Mouse (Mus musculus): ENCODE data around the gene H2afz.
"Not testable (repeated sequence)": the region's sequence is repeated elsewhere in the genome, so short reads cannot be mapped to it uniquely, and the experiment has no call there.

H2afz gene

DNA sequence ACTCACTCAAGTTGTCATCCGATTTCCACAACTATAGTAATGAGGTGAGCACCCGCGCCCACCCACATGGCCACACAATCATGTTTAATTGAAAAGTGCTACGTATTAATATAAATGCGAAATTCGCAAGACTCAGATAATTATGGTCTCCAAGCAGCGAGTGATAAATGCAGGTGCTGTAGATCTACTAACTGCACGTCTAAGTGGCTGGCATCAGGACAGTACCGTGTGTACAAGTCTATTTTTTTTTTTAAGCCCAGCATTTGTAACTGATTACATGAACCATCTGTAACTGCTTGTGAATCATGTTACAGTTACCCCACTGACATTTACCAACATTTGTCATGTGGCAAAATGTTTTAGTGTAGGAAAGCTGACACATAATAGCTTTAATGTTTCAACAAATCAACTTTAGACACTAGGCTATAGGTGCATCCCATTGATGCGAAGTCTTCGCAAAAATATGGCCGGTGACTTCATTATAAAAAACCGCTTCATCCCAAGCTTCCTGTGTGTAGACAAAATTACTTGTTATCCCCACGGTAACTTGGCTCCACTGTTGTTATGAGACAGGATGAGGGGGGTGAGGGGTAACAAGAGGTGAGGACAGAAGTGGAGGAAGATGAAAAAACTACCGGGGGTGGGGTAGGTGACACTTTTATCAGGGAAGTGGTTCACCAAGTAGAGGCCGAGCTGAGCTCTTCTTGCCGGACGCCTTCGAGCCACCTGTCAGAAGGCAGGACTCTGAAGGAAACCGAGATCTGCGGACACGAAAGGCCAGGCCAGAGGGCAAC lies 760 bp upstream of the H2afz start:
- in situ Hi-C loops (cut with MboI) = loop anchor here (10.0 kb wide), 1 partner anchor 281 kb away; the partner anchor contains the start of genes Mttp and Trmt10a

GRCm38 (mm10) chr3:137864988-137865982 lies 998 bp downstream of the H2afz start:
- in situ Hi-C loops (cut with MboI) = loop anchor here (10.0 kb wide), 1 partner anchor 280 kb away; the partner anchor contains the start of genes Mttp and Trmt10a

DNA sequence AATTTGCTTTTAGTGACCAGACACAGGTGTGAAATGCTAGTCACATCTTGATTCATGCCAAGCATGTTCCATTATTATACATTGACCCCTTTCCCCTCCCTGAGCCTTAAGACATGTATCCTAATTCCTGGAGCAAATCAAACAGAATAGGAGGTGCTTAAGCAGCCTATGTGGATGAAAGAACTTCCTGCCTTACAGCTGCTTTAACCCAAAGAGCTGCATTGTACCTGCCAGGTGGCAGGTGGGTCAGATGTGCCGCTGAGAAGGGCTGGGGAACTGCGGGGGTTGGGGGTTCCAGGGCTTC lies 2.8 kb downstream of the H2afz start:
- in situ Hi-C loops (cut with MboI) = loop anchor here (10.0 kb wide), 1 partner anchor 278 kb away; the partner anchor contains the start of genes Mttp and Trmt10a

GRCm38 (mm10) chr3:137867437-137868093 lies 3.3 kb downstream of the H2afz start, which contains the start of gene Dnajb14:
Gene Dnajb14 (plus strand): TSS chr3:137867675.
- in situ Hi-C loops (cut with MboI) = loop anchor here (10.0 kb wide), 1 partner anchor 277 kb away; the partner anchor contains the start of genes Mttp and Trmt10a

DNA sequence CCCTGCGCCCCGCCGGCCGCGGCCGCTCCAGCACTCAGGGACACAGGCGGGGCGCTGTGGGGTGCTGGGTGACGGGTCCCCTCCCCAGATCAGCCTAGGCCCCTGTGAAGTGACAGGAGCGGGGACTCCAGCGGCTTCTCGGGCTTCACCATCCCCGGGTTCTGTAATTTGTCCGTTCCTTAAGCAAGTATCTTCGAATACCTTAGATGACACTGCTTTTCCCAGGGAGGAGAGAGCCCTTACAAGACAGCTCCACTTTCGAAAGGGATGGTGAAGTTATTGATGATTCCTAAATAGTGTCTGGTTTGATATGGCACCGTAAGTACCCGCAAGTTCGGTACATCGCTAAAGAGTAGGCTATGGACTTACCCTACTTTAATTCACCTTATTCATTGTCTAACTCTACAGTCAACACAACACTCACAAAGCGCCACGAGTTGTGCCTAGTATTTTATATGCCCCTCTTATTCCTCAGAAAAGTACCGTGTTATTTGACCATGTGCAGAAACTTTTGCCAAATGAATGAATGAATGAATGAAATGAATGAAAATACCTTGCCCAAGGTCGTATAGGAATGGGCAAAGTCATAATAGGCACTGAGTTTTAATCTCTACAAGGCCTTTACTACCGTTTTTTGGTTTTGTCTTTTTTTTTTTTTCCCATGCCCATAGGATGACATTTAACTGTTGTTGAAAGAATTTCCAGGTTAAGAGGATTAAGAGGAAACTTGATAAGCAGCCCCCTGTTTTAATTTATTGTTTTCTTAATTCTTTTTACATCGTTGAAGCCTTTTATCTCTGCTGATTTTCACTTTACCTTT lies 4.0 kb downstream of the H2afz start:
- in situ Hi-C loops (cut with MboI) = loop anchor here (10.0 kb wide), 1 partner anchor 276 kb away; the partner anchor contains the start of genes Mttp and Trmt10a

- in situ Hi-C loops (cut with MboI) = loop anchor here (10.0 kb wide), 1 partner anchor 275 kb away; the partner anchor contains the start of genes Mttp and Trmt10a
Observed at GRCm38 (mm10) chr3:137869395-137869794, 5.1 kb downstream of the H2afz start.

DNA sequence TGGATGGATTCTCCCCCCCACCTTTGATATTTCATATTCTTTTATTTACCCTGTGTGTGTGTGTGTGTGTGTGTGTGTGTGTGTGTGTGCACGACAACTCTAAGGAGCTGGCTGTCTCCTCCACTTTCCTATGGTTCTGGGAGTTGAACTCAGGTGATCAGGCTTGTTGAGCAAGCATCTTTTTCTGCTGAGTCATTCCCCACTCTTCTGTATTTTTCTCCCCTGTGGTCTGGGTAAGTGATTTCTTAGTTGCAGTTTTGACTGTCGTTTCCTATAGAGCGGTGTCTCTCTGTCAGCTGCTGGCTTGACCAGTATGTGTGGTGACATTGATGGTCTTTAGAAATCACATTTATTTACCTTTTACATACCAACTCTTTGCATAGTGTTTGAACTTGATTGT lies 15.0 kb downstream of the H2afz start:
- in situ Hi-C loops (cut with MboI) = no loop called here

DNA sequence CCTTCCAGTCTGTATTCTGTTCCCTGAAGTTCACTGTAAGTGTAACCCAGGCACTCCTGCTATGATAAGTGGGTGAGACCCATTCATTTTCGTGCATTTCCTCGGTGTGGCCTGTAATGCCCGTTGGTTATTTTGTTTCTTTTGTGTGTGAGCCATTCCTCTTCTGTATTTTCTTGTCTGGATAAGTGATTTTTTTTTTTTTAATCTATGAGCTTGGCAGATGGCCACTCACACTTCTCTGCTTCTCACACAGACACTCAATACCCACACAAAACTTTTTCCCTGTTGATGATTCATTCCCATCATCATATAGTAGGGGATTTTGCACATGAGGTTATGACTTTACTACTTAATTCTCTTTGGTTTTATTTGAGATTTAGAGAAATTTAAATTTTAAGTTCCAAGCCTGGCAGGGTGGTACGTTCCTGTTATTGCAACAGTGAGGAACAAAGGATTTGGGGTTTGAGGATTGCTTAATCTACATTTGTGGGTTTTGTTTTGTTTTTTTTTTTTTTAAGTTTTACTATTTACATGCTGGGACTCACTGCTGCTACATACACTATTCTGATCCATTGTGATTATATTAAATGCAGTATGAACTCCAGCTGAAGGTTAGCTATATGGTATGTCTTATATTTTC lies 15.9 kb downstream of the H2afz start:
- in situ Hi-C loops (cut with MboI) = no loop called here

DNA sequence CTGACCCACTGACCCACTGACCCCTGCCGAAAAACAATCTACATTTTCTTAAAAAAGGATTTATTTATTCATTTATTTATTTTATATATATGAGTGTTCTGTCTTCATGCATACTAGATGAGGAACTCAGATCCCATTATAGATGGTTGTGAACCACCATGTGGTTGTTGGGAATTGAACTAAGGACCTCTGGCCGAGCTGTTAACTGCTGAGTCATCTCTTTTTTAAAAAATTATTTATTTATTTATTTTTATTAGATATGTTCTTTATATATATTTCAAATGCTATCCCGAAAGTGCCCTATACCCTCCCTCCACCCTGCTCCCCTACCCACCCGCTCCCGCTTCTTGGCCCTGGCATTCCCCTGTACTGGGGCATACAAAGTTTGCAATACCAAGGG lies 16.8 kb downstream of the H2afz start:
- in situ Hi-C loops (cut with MboI) = no loop called here

- in situ Hi-C loops (cut with MboI) = no loop called here
Observed at GRCm38 (mm10) chr3:137887961-137888360, 23.7 kb downstream of the H2afz start.

DNA sequence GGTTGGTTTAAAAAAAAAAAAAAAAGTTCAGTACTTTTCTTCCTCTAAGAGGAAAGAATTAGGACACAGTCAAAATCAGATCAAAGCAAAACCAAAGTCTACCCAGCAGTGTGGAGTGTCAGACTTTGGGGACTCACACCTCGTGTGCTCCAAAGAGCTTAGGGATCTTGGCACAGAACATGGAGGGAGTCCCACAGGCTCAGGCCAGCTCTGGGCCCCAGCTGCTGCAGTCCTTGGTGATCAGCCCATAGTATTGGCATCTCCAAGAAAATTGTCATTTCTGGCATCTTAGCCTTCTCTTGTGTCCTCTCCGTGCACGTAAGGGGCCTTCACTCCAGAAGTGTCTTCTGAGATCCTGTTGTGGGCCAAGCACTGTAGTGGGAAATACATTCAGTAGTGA lies 26.8 kb downstream of the H2afz start:
- in situ Hi-C loops (cut with MboI) = no loop called here

DNA sequence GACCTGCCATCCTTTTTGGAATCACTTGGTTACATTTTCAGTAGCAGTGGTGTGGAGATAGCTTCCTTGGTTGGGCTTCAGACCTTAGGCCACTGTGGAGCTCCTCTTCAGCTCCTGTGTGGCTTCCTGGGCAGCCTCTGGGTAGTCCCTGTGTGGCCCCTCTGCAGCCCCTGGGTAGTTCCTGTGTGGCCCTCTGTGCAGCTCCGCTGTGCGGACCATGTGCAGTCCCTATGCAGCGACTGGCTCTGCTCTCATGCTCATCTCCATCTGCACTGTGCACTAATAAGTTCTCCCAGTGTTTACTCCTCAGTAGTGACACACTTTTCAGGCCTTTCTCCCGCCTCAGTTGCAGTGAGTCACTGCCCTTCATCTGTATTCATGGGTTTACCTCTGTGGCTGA lies 27.8 kb downstream of the H2afz start:
- in situ Hi-C loops (cut with MboI) = no loop called here

DNA sequence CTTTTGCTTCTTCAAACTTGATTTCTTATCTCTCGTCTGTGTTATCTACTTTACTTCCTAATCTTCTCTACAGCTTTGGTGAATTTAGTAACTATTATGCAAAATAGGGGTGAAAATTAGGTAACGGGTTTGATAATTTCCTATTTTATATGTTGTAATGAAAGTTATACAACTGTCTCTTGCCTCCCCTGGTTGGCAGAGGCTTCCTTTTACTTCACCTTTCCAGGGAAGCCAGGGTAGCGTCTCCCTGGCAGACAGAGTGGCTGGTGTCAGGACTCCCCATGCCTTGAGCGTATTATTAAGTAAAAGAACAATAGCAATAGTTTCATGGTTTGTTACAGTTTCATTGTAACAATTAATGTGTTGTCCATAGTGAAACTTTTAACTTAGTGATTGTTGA lies 29.5 kb downstream of the H2afz start:
- in situ Hi-C loops (cut with MboI) = no loop called here

DNA sequence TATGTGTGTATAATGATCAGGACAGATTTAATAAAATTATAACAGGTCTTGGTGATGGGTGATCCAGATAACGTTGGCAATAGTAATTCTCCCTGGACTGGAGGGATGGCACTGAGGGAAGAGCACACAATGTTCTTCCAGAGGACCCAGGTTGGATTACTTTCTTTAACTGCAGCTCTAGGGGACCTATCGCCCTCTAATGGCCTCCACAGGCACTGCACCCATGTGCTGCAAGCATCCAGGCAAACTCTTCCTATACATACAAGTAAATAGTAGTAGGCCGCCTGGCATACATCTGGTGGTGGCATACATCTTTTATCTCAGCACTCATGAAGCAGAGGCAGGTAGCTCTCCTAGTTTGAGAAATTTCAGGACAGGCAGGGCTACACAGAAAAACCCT lies 30.9 kb downstream of the H2afz start:
- in situ Hi-C loops (cut with MboI) = no loop called here

DNA sequence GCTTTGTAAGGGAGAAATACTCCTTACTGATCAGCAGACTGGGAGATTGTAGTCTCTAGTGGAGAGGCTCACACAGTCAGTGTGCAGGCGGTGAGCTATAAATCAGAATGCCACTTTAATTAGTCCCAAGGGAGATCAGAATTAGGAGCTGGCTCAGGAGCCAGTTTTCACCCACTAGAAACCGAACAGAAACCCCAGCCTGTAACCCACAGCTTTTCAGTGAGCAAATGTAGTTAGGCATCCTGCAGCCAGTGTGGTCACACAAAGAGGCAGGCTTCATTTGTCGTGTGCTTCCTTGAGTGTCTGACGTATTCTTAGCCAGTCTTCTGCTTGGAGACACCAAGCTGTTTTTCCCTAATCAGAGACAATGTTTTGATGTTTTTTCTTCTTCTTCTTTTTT lies 32.1 kb downstream of the H2afz start:
- in situ Hi-C loops (cut with MboI) = no loop called here

DNA sequence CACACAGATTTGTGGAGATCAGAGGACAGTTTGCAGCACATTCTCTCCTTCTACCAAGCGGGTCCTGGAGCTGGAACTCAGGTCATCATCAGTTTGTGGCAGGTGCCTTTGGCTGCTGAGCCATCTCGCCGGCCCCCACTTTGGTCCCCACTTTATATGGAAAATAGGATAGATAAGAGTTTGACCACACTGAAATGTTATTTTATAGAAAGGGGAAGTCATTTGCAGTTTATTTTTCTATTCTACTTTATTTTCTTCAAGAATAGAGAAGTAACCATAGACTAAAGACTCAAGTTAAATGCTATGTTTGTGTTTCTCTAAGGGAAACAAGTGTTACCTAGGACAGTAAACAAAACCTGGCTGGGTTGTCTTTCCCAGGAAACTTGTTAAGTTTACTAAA lies 32.6 kb downstream of the H2afz start:
- in situ Hi-C loops (cut with MboI) = no loop called here

GRCm38 (mm10) chr3:137897685-137898084 lies 33.4 kb downstream of the H2afz start:
- in situ Hi-C loops (cut with MboI) = no loop called here

- in situ Hi-C loops (cut with MboI) = no loop called here
Observed at GRCm38 (mm10) chr3:137900149-137900548, 35.9 kb downstream of the H2afz start.

DNA sequence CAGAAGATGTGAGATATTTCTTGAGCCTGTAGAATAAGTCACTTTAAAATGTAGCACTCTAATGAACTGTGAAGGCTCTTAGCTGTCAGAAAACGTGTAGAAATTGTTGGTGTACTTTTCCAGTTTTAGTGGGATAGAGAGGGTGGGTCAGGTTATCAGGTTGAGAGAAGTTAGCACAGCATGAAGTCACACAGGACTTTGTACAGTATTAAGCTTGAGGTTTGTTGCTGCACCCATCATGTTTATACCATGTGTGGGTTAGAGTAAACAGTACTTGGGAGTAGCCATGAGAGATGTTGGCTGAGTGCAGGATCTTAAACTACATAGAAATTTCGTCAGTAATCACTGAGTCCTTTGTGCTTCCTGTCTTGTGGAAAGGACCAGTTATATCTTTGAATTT lies 48.8 kb downstream of the H2afz start:
- in situ Hi-C loops (cut with MboI) = no loop called here

GRCm38 (mm10) chr3:137914567-137914966 lies 50.3 kb downstream of the H2afz start:
- in situ Hi-C loops (cut with MboI) = not testable (repeated sequence)
